Mouse (Mus musculus): ENCODE measurements around the gene Sprr2k.

GRCm38 (mm10) chr3:92385385-92385784 is 47.0 kb upstream of the Sprr2k start, which contains the start of gene Sprr2h:
- TF ChIP-seq POLR2A (IDR thresholded peaks at IDR 0.05; ENCODE audit: control insufficient read depth, low read depth, low read length): no peak
- no peak for TF ChIP-seq CTCF (IDR thresholded peaks at IDR 0.05; ENCODE audit: control insufficient read depth, insufficient read depth, insufficient replicate concordance, low read depth, low read length)
